Mouse (Mus musculus) embryonic facial prominence, embryonic 14.5 days (tissue): ENCODE data around the gene Upk2. TPM values are rescaled to one million over a fixed set of nuclear protein-coding genes. Genes with fewer than 3 reads are reported as not detected.
"Not testable (repeated sequence)": the region's sequence is repeated elsewhere in the genome, so short reads cannot be mapped to it uniquely, and the experiment has no call there.

Experiments used
- ATAC-seq: fragments of 200-750 bp; cut with Nextera tagmentation; 2 replicates; pipeline ENCODE4 v1.8.0; 2017; ENCODE audit warnings: low read depth, moderate number of reproducible peaks, moderate TSS enrichment
- DNase-seq: peaks from one replicate; pipeline ENCODE4 v3.0.0-alpha.2; 2015; ENCODE audit warnings: low spot score
- H3K27ac ChIP-seq: fragments of 300-500 bp; sonication (generic); replicated peaks from 2 replicates; pipeline ENCODE4 v1.5.1; 2014; ENCODE audit warnings: low read depth, mild to moderate bottlenecking, low read length, moderate library complexity
- H3K27me3 ChIP-seq: fragments of 300-500 bp; sonication (generic); replicated peaks from 2 replicates; pipeline ENCODE4 v1.6.1; 2014; ENCODE audit warnings: low read length; ENCODE audit not compliant: control insufficient read depth, insufficient read depth
- H3K36me3 ChIP-seq: fragments of 300-500 bp; sonication (generic); 2 replicates; pipeline ENCODE4 v1.6.1; 2014; ENCODE audit warnings: low read length, mixed read lengths; ENCODE audit not compliant: control insufficient read depth, insufficient read depth
- H3K4me1 ChIP-seq: fragments of 300-500 bp; sonication (generic); 2 replicates; pipeline ENCODE4 v1.6.1; 2014; ENCODE audit warnings: antibody characterized with exemption, low read length; ENCODE audit not compliant: control insufficient read depth, insufficient read depth
- H3K4me2 ChIP-seq: fragments of 300-500 bp; sonication (generic); 2 replicates; pipeline ENCODE4 v1.6.1; 2014; ENCODE audit warnings: low read depth, mild to moderate bottlenecking, low read length, moderate library complexity, mixed read lengths
- H3K4me3 ChIP-seq: fragments of 300-500 bp; sonication (generic); 2 replicates; pipeline ENCODE4 v1.5.1; 2014; ENCODE audit warnings: low read depth, mild to moderate bottlenecking, low read length
- H3K9ac ChIP-seq: fragments of 300-500 bp; sonication (generic); 2 replicates; pipeline ENCODE4 v1.6.1; 2014; ENCODE audit warnings: low read depth, mild to moderate bottlenecking, low read length, moderate library complexity, mixed read lengths
- H3K9me3 ChIP-seq: fragments of 300-500 bp; sonication (generic); 2 replicates; pipeline ENCODE4 v1.6.1; 2016; ENCODE audit warnings: low read length; ENCODE audit not compliant: control insufficient read depth
- WGBS: fragments of 180-500 bp; shearing (Covaris S2); extraction: QIAGEN DNeasy Blood & Tissue Kit; methylation state at CpG from one replicate; pipeline ENCODE4 v1.1.7; 2014; 5-methylcytosine and 5-hydroxymethylcytosine counted together
- polyA plus RNA-seq: library from polyadenylated mRNA; unstranded; fragments of >200 nt; fragmentation: Nextera tagmentation; extraction: Ambion mirVana; gene quantifications from 2 replicates; pipeline ENCODE4 v1.2.1, GENCODE M21; 2014

Gene Upk2
- polyA plus RNA-seq, 1 experiment from 2014 or later, result 2.3 TPM

GRCm38 (mm10) chr9:44410647-44411336 is 44.0 kb downstream of the Upk2 start:
- H3K4me2 ChIP-seq, result no peak overlapping the region
- H3K9ac ChIP-seq, result no peak overlapping the region
- H3K4me3 ChIP-seq, result no peak overlapping the region
- ATAC-seq, result no peak
- H3K27me3 ChIP-seq, result no peaks in the 10 kb centered on the region
- peaks cover 64% of the 10 kb centered on the region for H3K36me3 ChIP-seq
- 85% methylated on average over 2 of the region's 2 CpGs for WGBS
- no peaks in the 10 kb centered on the region for H3K9me3 ChIP-seq
- 0 out of 2 replicates have a peak, but pooled peaks cover 5% of the 10 kb centered on the region for H3K4me1 ChIP-seq
- DNase-seq, result no peak
- H3K27ac ChIP-seq, result no peak overlapping the region

- H3K27me3 ChIP-seq, ATAC-seq, H3K9me3 ChIP-seq, DNase-seq, H3K4me1 ChIP-seq, H3K27ac ChIP-seq: not testable (repeated sequence)
- Histone ChIP-seq H3K4me3 (peak overlapping the region; percentile 73), H3K9ac (peak overlapping the region; percentile 91; the same call in 1 of the 2 replicates), H3K4me2 (peak overlapping the region; percentile 64), H3K36me3 (peaks cover 69% of the 10 kb centered on the region)
- 73% methylated on average over 9 of the region's 9 CpGs for WGBS
These were observed 46.1 kb downstream of the Upk2 start for GRCm38 (mm10) chr9:44408693-44409092.

GRCm38 (mm10) chr9:44407752-44408097 is 47.1 kb downstream of the Upk2 start:
- Histone ChIP-seq H3K9me3 (no peaks in the 10 kb centered on the region), H3K4me2 (peak overlapping the region; percentile 64), H3K27me3 (no peaks in the 10 kb centered on the region), H3K27ac (peak overlapping the region; percentile 97), H3K4me1 (0 out of 2 replicates have a peak, but pooled peaks cover 6% of the 10 kb centered on the region), H3K9ac (peak overlapping the region; percentile 91), H3K36me3 (peaks cover 68% of the 10 kb centered on the region), H3K4me3 (peak overlapping the region; percentile 73)
- ATAC-seq (peak; percentile 34), DNase-seq (no peak)
- under 1% methylated on average over 22 of the region's 24 CpGs for WGBS

GRCm38 (mm10) chr9:44406906-44407751 is 47.6 kb downstream of the Upk2 start, which contains the start of the genes Rps25 and Trappc4:
Rps25 (plus strand) TSS chr9:44407139.
Trappc4 (minus strand) TSS chr9:44407600.
- DNase-seq (peak; percentile 98), ATAC-seq (peak; percentile 96)
- H3K27me3 ChIP-seq, result no peaks in the 10 kb centered on the region
- H3K27ac ChIP-seq, result peak within 1 kb of the TSS; percentile 97
- peak within 1 kb of the TSS; percentile 73 for H3K4me3 ChIP-seq
- peak within 1 kb of the TSS; percentile 64 for H3K4me2 ChIP-seq
- H3K36me3 ChIP-seq, result peaks cover 68% of the 10 kb centered on the region
- 0 out of 2 replicates have a peak, but pooled peaks cover 6% of the 10 kb centered on the region for H3K4me1 ChIP-seq
- no peaks in the 10 kb centered on the region for H3K9me3 ChIP-seq
- WGBS, result under 1% methylated on average over 48 of the region's 51 CpGs
- H3K9ac ChIP-seq, result peak within 1 kb of the TSS; percentile 91

GRCm38 (mm10) chr9:44405011-44405410 is 49.8 kb downstream of the Upk2 start:
- Histone ChIP-seq H3K27me3 (no peaks in the 10 kb centered on the region), H3K4me3 (no peak overlapping the region), H3K36me3 (peaks cover 68% of the 10 kb centered on the region), H3K27ac (no peak overlapping the region), H3K9ac (no peak overlapping the region), H3K4me2 (no peak overlapping the region), H3K4me1 (0 out of 2 replicates have a peak, but pooled peaks cover 6% of the 10 kb centered on the region), H3K9me3 (no peaks in the 10 kb centered on the region)
- WGBS, result 59% methylated on average over 3 of the region's 3 CpGs
- no peak for DNase-seq
- no peak for ATAC-seq

Other genes with a start within 250 kb of the Upk2 start
- 15.3 and 17.1 TPM in 2 replicates for gene Cbl, start 220.9 kb downstream of the Upk2 start, polyA plus RNA-seq
- 0.96 and 10.0 TPM in 2 replicates for gene Ccdc153, start 214.3 kb downstream of the Upk2 start, polyA plus RNA-seq
- 0.12 and 0.15 TPM in 2 replicates for gene Pdzd3, start 203.5 kb downstream of the Upk2 start, polyA plus RNA-seq
- 9.7 and 13.2 TPM in 2 replicates for gene Nlrx1, start 186.4 kb downstream of the Upk2 start, polyA plus RNA-seq
- gene Abcg4, start 166.4 kb downstream of the Upk2 start, polyA plus RNA-seq, result 4.5 and 5.1 TPM in 2 replicates
- gene Hinfp, start 149.3 kb downstream of the Upk2 start, polyA plus RNA-seq, result 15.6 and 18.7 TPM in 2 replicates
- 7.3 and 9.5 TPM in 2 replicates for gene C2cd2l, start 134.7 kb downstream of the Upk2 start, polyA plus RNA-seq
- 34.3 and 34.9 TPM in 2 replicates for gene Dpagt1, start 129.0 kb downstream of the Upk2 start, polyA plus RNA-seq
- 202 and 227 TPM in 2 replicates for gene H2afx, start 120.3 kb downstream of the Upk2 start, polyA plus RNA-seq
- gene Hmbs, start 110.7 kb downstream of the Upk2 start, polyA plus RNA-seq, result 98.5 and 99.9 TPM in 2 replicates
- gene Vps11, start 93.3 kb downstream of the Upk2 start, polyA plus RNA-seq, result 24.5 and 25.8 TPM in 2 replicates
- gene Hyou1, start 75.5 kb downstream of the Upk2 start, polyA plus RNA-seq, result 29.6 and 30.0 TPM in 2 replicates
- gene Slc37a4, start 58.1 kb downstream of the Upk2 start, polyA plus RNA-seq, result 19.0 and 20.1 TPM in 2 replicates
- gene Rps25, start 47.8 kb downstream of the Upk2 start, polyA plus RNA-seq, result 2,445 and 2,627 TPM in 2 replicates
- gene Trappc4, start 47.4 kb downstream of the Upk2 start, polyA plus RNA-seq, result 130 and 133 TPM in 2 replicates
- 19.4 and 23.6 TPM in 2 replicates for gene Ccdc84, start 36.4 kb downstream of the Upk2 start, polyA plus RNA-seq
- not detected in 2 replicates for gene Foxr1, start 13.8 kb downstream of the Upk2 start, polyA plus RNA-seq
- gene Bcl9l, start 27.8 kb upstream of the Upk2 start, polyA plus RNA-seq, result 16.9 and 18.7 TPM in 2 replicates
- gene Cxcr5, start 106.9 kb upstream of the Upk2 start, polyA plus RNA-seq, result 0.13 and 0.35 TPM in 2 replicates
- 16.1 and 18.2 TPM in 2 replicates for gene Ddx6, start 149.9 kb upstream of the Upk2 start, polyA plus RNA-seq
- not detected in 2 replicates for gene Treh, start 218.3 kb upstream of the Upk2 start, polyA plus RNA-seq